Mouse (Mus musculus) myocyte (in vitro differentiated cells): ENCODE measurements around the gene Apol8. TPM values are rescaled to one million over a fixed set of nuclear protein-coding genes. Genes with fewer than 3 reads are reported as not detected.
"Not testable (repeated sequence)": the region's sequence is repeated elsewhere in the genome, so short reads cannot be mapped to it uniquely, and the experiment has no call there.

Source experiments
- H3K27me3 ChIP-seq: one replicate; pipeline ENCODE4 v1.6.1; 2011; ENCODE audit not compliant: control insufficient read depth, insufficient read depth, insufficient read length
- H3K36me3 ChIP-seq: one replicate; pipeline ENCODE4 v1.6.1; 2011; ENCODE audit not compliant: control insufficient read depth, insufficient read depth
- H3K4me2 ChIP-seq: one replicate; pipeline ENCODE4 v1.6.1; 2011; ENCODE audit warnings: low read depth, control low read depth
- H3K4me3 ChIP-seq: one replicate; pipeline ENCODE4 v1.5.1; 2011; ENCODE audit warnings: mild to moderate bottlenecking, control low read depth, moderate library complexity
- H3K79me2 ChIP-seq: one replicate; pipeline ENCODE4 v1.6.1; 2011; ENCODE audit not compliant: control insufficient read depth, insufficient read depth
- H3ac ChIP-seq: one replicate; pipeline ENCODE4 v1.6.1; 2011; ENCODE audit not compliant: control insufficient read depth, insufficient read length
- CEBPB ChIP-seq: IDR thresholded peaks from 2 replicates; pipeline ENCODE4 v1.6.1; 2011; ENCODE audit warnings: mild to moderate bottlenecking, moderate library complexity; ENCODE audit not compliant: poor library complexity, insufficient read depth, severe bottlenecking
- MAX ChIP-seq: IDR thresholded peaks from one replicate; pipeline ENCODE4 v1.6.1; 2011; ENCODE audit warnings: low read depth, mild to moderate bottlenecking, control low read depth
- MYOD1 ChIP-seq, 3 experiments: IDR thresholded peaks; one replicate each; pipeline ENCODE4 v1.6.1; 2011; ENCODE audit warnings: control low read depth in 2 of 3, low read depth in 2 of 3, mild to moderate bottlenecking in 2 of 3, moderate library complexity in 1 of 3; ENCODE audit not compliant: insufficient read length in 2 of 3, control insufficient read depth in 1 of 3
- POLR2A ChIP-seq: IDR thresholded peaks from one replicate; pipeline ENCODE4 v1.6.1; 2011; ENCODE audit warnings: low read depth, mild to moderate bottlenecking, control low read depth, moderate library complexity; ENCODE audit not compliant: insufficient read length
- REST ChIP-seq: IDR thresholded peaks from one replicate; pipeline ENCODE4 v1.6.1; 2011; ENCODE audit warnings: mild to moderate bottlenecking, control low read depth, moderate library complexity; ENCODE audit not compliant: insufficient read depth, insufficient read length
- SRF ChIP-seq: IDR thresholded peaks from one replicate; pipeline ENCODE4 v1.6.1; 2011; ENCODE audit warnings: low read depth; ENCODE audit not compliant: control insufficient read depth, insufficient read length
- TCF3 ChIP-seq: IDR thresholded peaks from one replicate; pipeline ENCODE4 v1.6.1; 2011; ENCODE audit warnings: low read depth, control low read depth; ENCODE audit not compliant: insufficient read length
- USF1 ChIP-seq: IDR thresholded peaks from one replicate; pipeline ENCODE4 v1.6.1; 2011; ENCODE audit warnings: low read depth, mild to moderate bottlenecking, control low read depth, moderate library complexity
- polyA plus RNA-seq: library from polyadenylated mRNA; unstranded; fragments of >200 nt; fragmentation: generic; extraction: Trizol; gene quantifications from one replicate; pipeline ENCODE4 v1.2.1, GENCODE M21; 2012; ENCODE audit warnings: missing spikeins

Apol8 gene
- polyA plus RNA-seq, 1 experiment = 0.38 TPM

DNA sequence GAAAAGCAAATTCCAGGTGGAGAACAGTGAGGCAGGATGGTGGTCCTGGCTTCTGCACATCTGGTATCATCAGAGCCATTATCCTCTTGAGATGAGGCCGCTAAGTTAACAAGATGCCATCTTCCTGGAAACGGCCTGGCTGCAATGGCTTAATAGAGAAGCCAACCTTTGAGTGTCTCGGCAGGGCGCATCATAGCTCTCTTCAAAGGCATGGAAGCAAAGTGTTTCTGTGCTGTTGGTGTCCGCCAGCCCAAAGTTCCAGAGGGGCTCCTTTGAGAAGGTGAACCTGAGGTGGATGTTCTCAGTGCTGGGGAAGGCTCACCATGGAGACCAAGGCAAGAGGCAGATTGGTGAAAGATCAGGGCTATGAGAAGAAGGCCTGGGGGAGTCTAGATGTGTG is 25.2 kb downstream of the Apol8 start:
- no peak for TF ChIP-seq REST
- no peak for TF ChIP-seq POLR2A
- TF ChIP-seq CEBPB = no peak
- TF ChIP-seq SRF = no peak
- TF ChIP-seq MAX = no peak
- TF ChIP-seq MYOD1 (IDR thresholded peaks at IDR 0.05; ENCODE audit: control insufficient read depth in 1 of 3, insufficient read length in 2 of 3, low read depth in 2 of 3) = no peak
- no peak for TF ChIP-seq TCF3
- Histone ChIP-seq H3K27me3 (no peaks in the 10 kb centered on the region), H3K36me3 (peaks cover 3% of the 10 kb centered on the region), H3K4me2 (no peak overlapping the region), H3K79me2 (peaks cover 6% of the 10 kb centered on the region), H3K4me3 (no peak overlapping the region), H3ac (no peak overlapping the region)

- H3K79me2 ChIP-seq = not testable (repeated sequence)
- peak within 1 kb of the TSS; percentile 67 for H3K4me2 ChIP-seq
These were observed 28.1 kb downstream of the Apol8 start, which contains the start of gene Apol9b for GRCm38 (mm10) chr15:77728739-77729138. Apol9b (plus strand) TSS chr15:77729039.

DNA sequence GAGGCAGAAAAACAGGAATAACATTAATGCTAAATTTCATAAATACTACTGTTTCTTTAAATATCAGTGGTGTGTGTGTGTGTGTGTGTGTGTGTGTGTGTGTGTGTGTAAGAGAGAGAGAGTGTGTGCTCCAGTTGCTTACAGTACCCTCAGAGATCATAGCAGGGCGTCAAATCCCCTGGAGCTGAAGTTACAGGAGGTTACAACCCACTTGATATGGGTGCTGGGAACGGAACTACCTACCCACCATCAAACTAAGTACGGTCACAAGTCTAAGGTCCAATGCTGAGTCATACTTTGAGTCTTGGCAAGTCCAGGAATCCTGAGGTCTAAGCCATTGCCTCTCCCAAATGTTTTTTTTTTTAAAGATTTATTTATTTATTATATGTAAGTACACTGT is 29.1 kb downstream of the Apol8 start:
- H3K27me3 ChIP-seq, H3ac ChIP-seq, H3K4me3 ChIP-seq, H3K36me3 ChIP-seq, H3K4me2 ChIP-seq, H3K79me2 ChIP-seq: not testable (repeated sequence)

More at GRCm38 (mm10) chr15:77728739-77729138, 28.1 kb downstream of the Apol8 start, which contains the start of gene Apol9b:
- peak within 1 kb of the TSS; percentile 14 for H3K4me3 ChIP-seq
- not testable (repeated sequence) for H3K36me3 ChIP-seq, H3K27me3 ChIP-seq, H3ac ChIP-seq

DNA sequence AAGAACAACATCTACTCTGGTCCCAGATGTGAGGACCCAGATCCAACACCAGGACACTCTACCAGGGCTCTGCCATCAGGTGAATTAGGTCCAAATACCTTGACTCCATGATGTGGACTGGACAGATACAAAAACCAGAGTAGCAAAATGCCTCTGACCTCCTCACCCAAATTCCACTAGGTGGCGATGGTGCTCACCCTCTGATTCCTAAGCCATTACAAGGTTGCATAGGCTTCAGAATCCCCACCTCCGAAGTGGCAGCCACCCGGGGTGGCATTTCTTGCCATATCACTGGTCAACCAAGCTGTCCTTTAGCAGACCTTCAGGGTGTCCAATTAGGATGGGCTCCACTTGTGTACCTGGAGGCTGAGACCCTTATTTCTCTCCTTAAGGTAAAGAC is 29.7 kb downstream of the Apol8 start:
- not testable (repeated sequence) for H3K4me3 ChIP-seq, H3ac ChIP-seq, H3K4me2 ChIP-seq, H3K36me3 ChIP-seq, H3K79me2 ChIP-seq, H3K27me3 ChIP-seq

DNA sequence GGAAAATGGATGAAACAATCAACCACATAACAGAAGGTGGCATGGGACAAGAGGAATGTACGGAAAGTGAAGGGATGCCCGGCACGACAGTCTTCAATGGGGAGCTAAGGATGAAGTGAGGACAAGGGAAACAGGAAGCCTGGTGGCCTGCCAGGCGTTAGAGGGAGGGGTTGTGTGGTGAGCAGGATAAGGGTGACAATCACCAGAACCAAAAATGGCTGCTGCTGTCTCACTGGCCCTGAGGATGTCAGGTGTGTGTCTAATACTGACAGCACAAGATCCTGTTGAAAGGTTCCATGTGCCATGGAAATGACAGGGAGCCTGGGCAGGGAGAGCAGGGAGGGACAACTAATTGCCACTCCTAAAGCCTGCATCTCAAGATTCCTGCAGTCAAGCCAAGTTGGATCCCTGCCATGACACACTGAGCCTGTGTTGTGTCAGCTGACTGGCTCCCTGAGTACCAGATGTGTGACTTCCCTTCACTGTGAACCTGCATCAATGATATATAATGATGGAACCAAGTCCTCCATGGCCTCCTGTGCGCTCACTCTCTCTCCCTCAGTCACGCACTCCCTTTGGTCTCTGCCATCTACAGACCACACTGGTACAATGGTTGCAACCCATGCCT is 31.3 kb downstream of the Apol8 start:
- H3K79me2 ChIP-seq, H3K4me3 ChIP-seq, H3K27me3 ChIP-seq, H3K36me3 ChIP-seq, H3K4me2 ChIP-seq, H3ac ChIP-seq: not testable (repeated sequence)
- TF ChIP-seq USF1 = peak; percentile 40

- not testable (repeated sequence) for H3K27me3 ChIP-seq
These were observed 32.4 kb downstream of the Apol8 start for GRCm38 (mm10) chr15:77724208-77724911.

GRCm38 (mm10) chr15:77721509-77721908 is 35.3 kb downstream of the Apol8 start:
- H3K36me3 ChIP-seq, H3K4me3 ChIP-seq, H3K27me3 ChIP-seq, H3K79me2 ChIP-seq, H3ac ChIP-seq, H3K4me2 ChIP-seq: not testable (repeated sequence)

More at GRCm38 (mm10) chr15:77724208-77724911, 32.4 kb downstream of the Apol8 start:
- H3K4me2 ChIP-seq, H3K36me3 ChIP-seq, H3ac ChIP-seq, H3K79me2 ChIP-seq, H3K4me3 ChIP-seq: not testable (repeated sequence)

DNA sequence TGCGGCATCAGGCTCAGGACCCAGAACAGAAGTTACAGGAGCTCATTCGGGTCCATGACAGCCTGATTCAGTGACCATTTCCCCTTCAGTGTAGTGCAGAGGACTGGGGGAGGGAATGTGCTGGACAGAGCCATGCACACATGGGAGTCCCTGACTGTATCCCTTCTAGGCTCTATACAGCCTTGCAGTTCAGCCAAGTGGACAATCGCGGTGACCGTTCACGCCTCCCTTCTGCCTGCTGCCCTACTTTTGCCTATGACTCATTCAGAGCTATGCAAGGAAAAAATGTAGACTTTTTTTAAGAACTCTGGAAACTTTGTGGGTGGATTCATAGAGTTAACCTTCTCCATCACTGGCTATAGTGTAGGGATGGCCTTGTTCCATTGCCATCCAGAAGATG is 38.6 kb downstream of the Apol8 start:
- not testable (repeated sequence) for H3K27me3 ChIP-seq, H3ac ChIP-seq, H3K4me2 ChIP-seq, H3K4me3 ChIP-seq, H3K79me2 ChIP-seq, H3K36me3 ChIP-seq
- peak; percentile 46 for TF ChIP-seq REST

GRCm38 (mm10) chr15:77708936-77709335 is 47.9 kb downstream of the Apol8 start:
- not testable (repeated sequence) for H3K4me3 ChIP-seq, H3K4me2 ChIP-seq, H3K36me3 ChIP-seq, H3K27me3 ChIP-seq, H3ac ChIP-seq, H3K79me2 ChIP-seq

DNA sequence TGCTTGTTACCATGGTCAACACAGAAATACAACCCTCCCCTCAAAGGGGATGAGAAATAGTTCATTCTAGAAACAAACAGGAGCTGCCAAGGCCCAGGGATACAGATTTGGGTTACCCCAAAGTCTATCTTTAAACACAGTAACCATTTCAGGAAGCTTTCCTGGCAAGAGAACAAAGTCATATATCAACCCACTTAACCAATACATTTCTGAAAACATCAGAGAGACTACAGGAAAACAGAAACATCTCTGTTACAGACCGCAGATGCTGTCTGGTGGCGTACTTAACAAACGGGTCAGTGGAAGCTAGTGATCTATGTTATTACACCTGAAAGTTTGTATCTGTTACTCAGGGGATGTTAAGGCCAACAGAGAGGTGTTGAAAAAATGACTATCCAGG is 51.5 kb downstream of the Apol8 start:
- not testable (repeated sequence) for H3K27me3 ChIP-seq, H3K4me2 ChIP-seq, H3K79me2 ChIP-seq, H3K36me3 ChIP-seq, H3ac ChIP-seq, H3K4me3 ChIP-seq

DNA sequence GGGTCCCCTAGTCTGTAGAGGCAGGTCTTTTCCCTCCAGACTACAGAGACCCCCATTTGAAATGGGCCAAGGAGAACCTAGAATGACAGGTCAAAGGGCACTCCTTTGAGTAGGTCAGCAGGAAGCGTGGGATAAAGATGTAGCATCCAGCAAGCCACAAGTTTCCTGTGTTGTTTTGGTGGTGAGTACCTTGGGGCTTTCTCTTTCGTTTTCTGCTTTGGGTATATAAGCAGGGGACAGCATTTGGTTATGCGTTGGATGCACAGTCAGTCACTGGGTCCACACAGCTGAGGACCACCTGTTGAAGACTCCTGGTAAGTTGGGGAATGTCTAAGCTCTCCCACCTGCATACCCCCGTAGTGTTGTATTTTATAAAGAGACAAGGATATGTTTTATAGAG is 58.1 kb downstream of the Apol8 start, which contains the start of gene Apol7e:
TSS of gene Apol7e (plus strand) at position 202 of the 400 bp plus-strand sequence.
- not testable (repeated sequence) for H3K36me3 ChIP-seq, H3K4me3 ChIP-seq, H3K4me2 ChIP-seq, H3K27me3 ChIP-seq, H3ac ChIP-seq, H3K79me2 ChIP-seq
